22 mouse cellular contexts compared by ENCODE assay signal in genomic region chr7:95864233-95864632, GRCm38 (mm10).
DNase-seq lines count a peak whose midpoint lies in the region; ATAC-seq and TF ChIP-seq lines count a peak whose summit lies in the region.
"Had no signal": no experiment of that assay in that cellular context is flagged by ENCODE, and none has a peak within 500 bp of the region (broad histone marks: within the 10 kb centered on the region; RNA-seq: fewer than 3 reads in every experiment).

No protein-coding gene starts in this region.

- no peaks in the 10 kb centered on the region for H3K36me3 ChIP-seq in kidney, adult 2 months (ENCODE audit: control insufficient read depth, insufficient read depth, low read length)
- no peaks in the 10 kb centered on the region for H3K36me3 ChIP-seq in stomach, postnatal 0 days (ENCODE audit: control insufficient read depth, insufficient read depth, low read length)
- H3K36me3 ChIP-seq: forebrain, embryonic 12.5 days; heart, embryonic 10.5 days; hindbrain, embryonic 15.5 days; intestine, embryonic 15.5 days; midbrain, embryonic 10.5 days had no signal

- no peak for ATAC-seq in stomach, postnatal 0 days (ENCODE audit: low FRiP score, low TSS enrichment)
- ATAC-seq: intestine, embryonic 15.5 days had no signal

- WGBS in kidney, adult 2 months, result 36% methylated on average over 3 of the region's 3 CpGs
- 48% methylated on average over 3 of the region's 3 CpGs for WGBS in stomach, postnatal 0 days

- no peak for TF ChIP-seq EP300 in stomach, postnatal 0 days (optimal IDR thresholded peaks at IDR 0.05)

- no peak for TF ChIP-seq POLR2A in kidney, adult 2 months (IDR thresholded peaks at IDR 0.05; ENCODE audit: low read depth, low read length)

- H3K4me1 ChIP-seq in kidney, adult 2 months (ENCODE audit: control insufficient read depth, insufficient read depth, low read length), result no peaks in the 10 kb centered on the region
- no peaks in the 10 kb centered on the region for H3K4me1 ChIP-seq in stomach, postnatal 0 days (replicated peaks; ENCODE audit: control insufficient read depth, insufficient read depth)
- H3K4me1 ChIP-seq: forebrain, embryonic 12.5 days; heart, embryonic 10.5 days; hindbrain, embryonic 15.5 days; intestine, embryonic 15.5 days had no signal

- no peak overlapping the region for H3K27ac ChIP-seq in kidney, adult 2 months (ENCODE audit: insufficient read depth, low read depth, low read length)
- H3K27ac ChIP-seq in stomach, postnatal 0 days (replicated peaks), result no peak overlapping the region
- H3K27ac ChIP-seq: forebrain, embryonic 12.5 days; heart, embryonic 10.5 days; hindbrain, embryonic 15.5 days; intestine, embryonic 15.5 days; liver, embryonic 14.5 days; macrophage; midbrain, embryonic 10.5 days had no signal

- H3K4me2 ChIP-seq in stomach, postnatal 0 days (replicated peaks; ENCODE audit: low read depth), result no peak overlapping the region
- H3K4me2 ChIP-seq: forebrain, embryonic 12.5 days; hindbrain, embryonic 15.5 days; intestine, embryonic 15.5 days had no signal

- TF ChIP-seq CTCF in kidney, adult 2 months (conservative IDR thresholded peaks at IDR 0.05; ENCODE audit: insufficient read depth, insufficient read length, low read depth, low read length), result no peak
- TF ChIP-seq CTCF in stomach, postnatal 0 days (IDR thresholded peaks at IDR 0.05; ENCODE audit: low read depth), result peak; percentile 46

- no peak overlapping the region for H3K9ac ChIP-seq in stomach, postnatal 0 days (ENCODE audit: low read length)
- H3K9ac ChIP-seq: forebrain, embryonic 12.5 days; hindbrain, embryonic 15.5 days; intestine, embryonic 15.5 days; liver, embryonic 14.5 days had no signal

- DNase-seq in embryo, embryonic 10 days (ENCODE audit: low spot score), result peak; percentile 17
- DNase-seq in embryo, embryonic 11 days, result no peak
- peak; percentile 17 for DNase-seq in kidney, adult 2 months
- no peak for DNase-seq in kidney, adult 8-10 months
- DNase-seq in lung, postnatal 10 days, result peak; percentile 5
- DNase-seq in lung, postnatal 4 days, result no peak
- no peak for DNase-seq in stomach, postnatal 0 days (ENCODE audit: low spot score)
- no peak for DNase-seq in left cerebral cortex, adult 18-20 months (ENCODE audit: low spot score in 2 of 2)
- DNase-seq: adrenal gland, postnatal 10 days; cerebellum, adult 11-12 months; cerebellum, postnatal 25 days; gastrocnemius, postnatal 10 days; heart, postnatal 10 days; kidney, postnatal 10 days; thymus, postnatal 14 days had no signal

- H3K9me3 ChIP-seq in stomach, postnatal 0 days (ENCODE audit: control insufficient read depth, low read length), result no peaks in the 10 kb centered on the region
- H3K9me3 ChIP-seq: forebrain, embryonic 12.5 days; heart, embryonic 10.5 days; hindbrain, embryonic 15.5 days; intestine, embryonic 15.5 days; midbrain, embryonic 10.5 days had no signal

- H3K4me3 ChIP-seq in kidney, adult 2 months (ENCODE audit: insufficient read depth, low read depth, low read length), result no peak overlapping the region
- no peak overlapping the region for H3K4me3 ChIP-seq in stomach, postnatal 0 days (ENCODE audit: low read depth, low read length)
- H3K4me3 ChIP-seq: forebrain, embryonic 12.5 days; heart, embryonic 10.5 days; hindbrain, embryonic 15.5 days; intestine, embryonic 15.5 days; midbrain, embryonic 10.5 days had no signal

- no peaks in the 10 kb centered on the region for H3K27me3 ChIP-seq in kidney, adult 2 months (replicated peaks; ENCODE audit: control insufficient read depth, insufficient read depth, low read length)
- H3K27me3 ChIP-seq in stomach, postnatal 0 days (ENCODE audit: control insufficient read depth, insufficient read depth, low read length), result no peaks in the 10 kb centered on the region
- H3K27me3 ChIP-seq: forebrain, embryonic 12.5 days; hindbrain, embryonic 15.5 days; intestine, embryonic 15.5 days had no signal

Comparison
In these comparisons a context has a peak if more than half of its experiments do, and no peak if none do; other contexts are left out.
1. DNase-seq: peak in embryo, embryonic 10 days (single experiment), kidney, adult 2 months (single experiment) and lung, postnatal 10 days (single experiment); none in embryo, embryonic 11 days (single experiment), kidney, adult 8-10 months (0 of 2), lung, postnatal 4 days (0 of 2), stomach, postnatal 0 days (single experiment) and left cerebral cortex, adult 18-20 months (0 of 2).